Mouse (Mus musculus) myocyte (in vitro differentiated cells): Measurements from ENCODE around the gene Fgd2. TPM values are rescaled to one million over a fixed set of nuclear protein-coding genes. Genes with fewer than 3 reads are reported as not detected.

Experiments
- H3K27me3 ChIP-seq: one replicate; pipeline ENCODE4 v1.6.1; 2011; ENCODE audit not compliant: control insufficient read depth, insufficient read depth, insufficient read length
- H3K36me3 ChIP-seq: one replicate; pipeline ENCODE4 v1.6.1; 2011; ENCODE audit not compliant: control insufficient read depth, insufficient read depth
- H3K4me2 ChIP-seq: one replicate; pipeline ENCODE4 v1.6.1; 2011; ENCODE audit warnings: low read depth, control low read depth
- H3K4me3 ChIP-seq: one replicate; pipeline ENCODE4 v1.5.1; 2011; ENCODE audit warnings: mild to moderate bottlenecking, control low read depth, moderate library complexity
- H3K79me2 ChIP-seq: one replicate; pipeline ENCODE4 v1.6.1; 2011; ENCODE audit not compliant: control insufficient read depth, insufficient read depth
- H3ac ChIP-seq: one replicate; pipeline ENCODE4 v1.6.1; 2011; ENCODE audit not compliant: control insufficient read depth, insufficient read length
- CEBPB ChIP-seq: IDR thresholded peaks from 2 replicates; pipeline ENCODE4 v1.6.1; 2011; ENCODE audit warnings: mild to moderate bottlenecking, moderate library complexity; ENCODE audit not compliant: poor library complexity, insufficient read depth, severe bottlenecking
- E2F4 ChIP-seq: IDR thresholded peaks from one replicate; pipeline ENCODE4 v1.6.1; 2011; ENCODE audit warnings: mild to moderate bottlenecking, control low read depth, moderate library complexity; ENCODE audit not compliant: insufficient read depth
- MAX ChIP-seq: IDR thresholded peaks from one replicate; pipeline ENCODE4 v1.6.1; 2011; ENCODE audit warnings: low read depth, mild to moderate bottlenecking, control low read depth
- MYOD1 ChIP-seq, 3 experiments: IDR thresholded peaks; one replicate each; pipeline ENCODE4 v1.6.1; 2011; ENCODE audit warnings: control low read depth in 2 of 3, low read depth in 2 of 3, mild to moderate bottlenecking in 2 of 3, moderate library complexity in 1 of 3; ENCODE audit not compliant: insufficient read length in 2 of 3, control insufficient read depth in 1 of 3
- MYOG ChIP-seq, 3 experiments: IDR thresholded peaks; one replicate each; pipeline ENCODE4 v1.6.1; 2011; ENCODE audit warnings: control low read depth in 2 of 3, low read depth in 2 of 3, mild to moderate bottlenecking in 2 of 3; ENCODE audit not compliant: insufficient read length in 2 of 3, control insufficient read depth in 1 of 3, insufficient read depth in 1 of 3
- POLR2A ChIP-seq: IDR thresholded peaks from one replicate; pipeline ENCODE4 v1.6.1; 2011; ENCODE audit warnings: low read depth, mild to moderate bottlenecking, control low read depth, moderate library complexity; ENCODE audit not compliant: insufficient read length
- POLR2AphosphoS2 ChIP-seq: IDR thresholded peaks from one replicate; pipeline ENCODE4 v1.6.1; 2011; ENCODE audit warnings: low read depth, control low read depth; ENCODE audit not compliant: insufficient read length
- REST ChIP-seq: IDR thresholded peaks from one replicate; pipeline ENCODE4 v1.6.1; 2011; ENCODE audit warnings: mild to moderate bottlenecking, control low read depth, moderate library complexity; ENCODE audit not compliant: insufficient read depth, insufficient read length
- SRF ChIP-seq: IDR thresholded peaks from one replicate; pipeline ENCODE4 v1.6.1; 2011; ENCODE audit warnings: low read depth; ENCODE audit not compliant: control insufficient read depth, insufficient read length
- TCF12 ChIP-seq: IDR thresholded peaks from one replicate; pipeline ENCODE4 v1.6.1; 2011; ENCODE audit warnings: mild to moderate bottlenecking, control low read depth; ENCODE audit not compliant: poor library complexity, insufficient read depth, severe bottlenecking
- TCF3 ChIP-seq: IDR thresholded peaks from one replicate; pipeline ENCODE4 v1.6.1; 2011; ENCODE audit warnings: low read depth, control low read depth; ENCODE audit not compliant: insufficient read length
- USF1 ChIP-seq: IDR thresholded peaks from one replicate; pipeline ENCODE4 v1.6.1; 2011; ENCODE audit warnings: low read depth, mild to moderate bottlenecking, control low read depth, moderate library complexity
- polyA plus RNA-seq: library from polyadenylated mRNA; unstranded; fragments of >200 nt; fragmentation: generic; extraction: Trizol; gene quantifications from one replicate; pipeline ENCODE4 v1.2.1, GENCODE M21; 2012; ENCODE audit warnings: missing spikeins

Fgd2 gene
- polyA plus RNA-seq, 1 experiment: 0.54 TPM

DNA sequence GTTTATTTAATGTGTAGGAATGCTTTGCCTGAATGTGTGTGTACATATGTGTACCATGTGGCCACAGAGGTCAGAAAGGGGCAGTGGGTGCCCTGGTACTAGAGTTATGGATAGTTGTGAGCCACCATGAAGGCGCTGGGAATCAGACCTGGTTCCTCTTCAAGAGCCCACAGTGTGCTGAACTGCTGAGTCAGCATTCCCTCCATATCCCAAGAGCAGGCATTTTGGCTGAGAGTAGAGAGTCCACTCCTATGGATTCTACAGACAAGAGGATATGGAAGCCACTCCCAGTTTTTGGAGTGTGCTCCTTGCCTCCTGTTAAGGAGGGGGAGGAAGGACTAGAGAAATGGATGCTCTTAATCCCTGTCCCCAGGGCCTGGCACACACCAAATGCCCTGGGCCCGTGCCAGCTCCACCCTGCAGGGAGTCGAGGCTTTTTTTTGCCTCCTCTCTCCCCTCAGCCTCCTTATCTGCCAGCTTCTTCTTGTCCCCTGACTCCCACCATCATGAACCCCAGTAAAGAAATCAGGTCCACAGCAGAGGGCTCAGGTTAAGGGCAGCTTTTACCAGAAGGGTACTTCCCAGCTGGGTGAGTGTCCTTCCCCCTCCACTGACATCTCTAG is 58.2 kb downstream of the Fgd2 start:
- no peak overlapping the region for H3K4me3 ChIP-seq
- H3ac ChIP-seq: no peak overlapping the region
- H3K4me2 ChIP-seq: no peak overlapping the region
- H3K36me3 ChIP-seq: no peaks in the 10 kb centered on the region
- no peaks in the 10 kb centered on the region for H3K79me2 ChIP-seq
- no peak for TF ChIP-seq POLR2AphosphoS2
- no peak for TF ChIP-seq TCF3
- no peak for TF ChIP-seq CEBPB
- TF ChIP-seq MYOD1 (IDR thresholded peaks at IDR 0.05; ENCODE audit: control insufficient read depth in 1 of 3, insufficient read length in 2 of 3, low read depth in 2 of 3): no peak
- no peak for TF ChIP-seq REST
- TF ChIP-seq MAX: no peak
- no peak for TF ChIP-seq SRF
- TF ChIP-seq TCF12: no peak
- TF ChIP-seq MYOG (IDR thresholded peaks at IDR 0.05; ENCODE audit: control insufficient read depth in 1 of 3, insufficient read depth in 1 of 3, insufficient read length in 2 of 3, low read depth in 2 of 3): no peak
- no peak for TF ChIP-seq E2F4
- TF ChIP-seq POLR2A: no peak
- no peak for TF ChIP-seq USF1
- H3K27me3 ChIP-seq: no peaks in the 10 kb centered on the region

DNA sequence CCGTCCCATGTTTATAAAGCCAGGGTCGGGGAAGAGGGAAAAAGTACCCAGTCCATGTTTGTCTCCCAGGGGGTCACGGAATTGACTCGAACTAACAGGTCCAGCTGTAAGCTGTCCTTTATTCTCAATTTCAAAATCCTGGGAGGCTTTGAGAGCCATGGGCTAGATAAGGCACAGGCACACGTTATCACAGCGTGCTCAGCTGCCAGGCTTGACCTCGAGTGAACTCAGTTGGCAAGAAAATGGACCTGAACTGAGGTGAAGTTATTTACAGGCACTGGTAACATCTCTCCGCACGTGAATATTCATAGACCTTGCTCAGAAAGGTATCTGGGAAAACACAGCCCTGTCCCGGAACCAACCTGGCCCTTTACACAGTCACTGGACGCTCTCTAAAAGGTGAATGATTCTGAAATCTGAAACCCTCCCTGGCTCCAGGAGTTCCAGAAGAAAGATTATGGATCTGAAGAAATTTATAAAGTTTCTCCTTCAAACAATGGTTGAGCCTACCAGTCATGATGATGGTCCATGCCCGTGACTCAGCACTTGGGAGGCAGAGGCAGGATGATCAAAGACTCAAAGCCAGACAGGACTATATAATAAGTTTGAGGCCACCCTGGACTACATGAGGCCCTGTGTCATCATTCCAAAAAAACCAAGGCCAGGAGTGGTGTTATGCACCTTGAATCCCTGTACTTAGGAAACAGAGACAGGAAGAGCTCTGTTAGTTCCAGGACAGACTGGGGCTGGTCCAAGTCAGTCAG is 59.4 kb downstream of the Fgd2 start:
- Histone ChIP-seq H3K4me3 (no peak overlapping the region), H3ac (no peak overlapping the region), H3K27me3 (no peaks in the 10 kb centered on the region)

DNA sequence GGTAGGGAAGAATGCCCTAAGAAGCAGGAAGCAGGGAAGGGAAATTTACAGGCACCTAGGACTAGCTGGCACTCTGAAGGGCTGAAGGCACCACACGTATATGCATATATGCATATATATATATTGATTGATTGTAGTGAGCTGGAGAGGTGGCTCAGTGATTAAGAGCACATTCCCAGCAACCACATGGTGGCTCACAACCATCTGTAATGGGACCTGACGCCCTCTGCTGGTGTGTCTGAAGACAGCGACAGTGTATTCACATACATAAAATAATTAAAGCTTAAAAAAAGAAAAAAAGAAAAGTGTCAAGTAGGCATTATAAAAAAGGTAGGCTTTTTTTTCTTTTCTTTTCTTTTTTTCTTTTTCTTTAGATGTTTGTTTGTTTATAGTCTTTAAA is 60.6 kb downstream of the Fgd2 start:
- Histone ChIP-seq H3K4me3 (no peak overlapping the region), H3K27me3 (no peaks in the 10 kb centered on the region), H3ac (no peak overlapping the region), H3K4me2 (no peak overlapping the region), H3K36me3 (no peaks in the 10 kb centered on the region), H3K79me2 (no peaks in the 10 kb centered on the region)
- no peak for TF ChIP-seq TCF3
- TF ChIP-seq CEBPB: no peak
- no peak for TF ChIP-seq E2F4
- TF ChIP-seq SRF: no peak
- no peak for TF ChIP-seq MYOG (IDR thresholded peaks at IDR 0.05; ENCODE audit: control insufficient read depth in 1 of 3, insufficient read depth in 1 of 3, insufficient read length in 2 of 3, low read depth in 2 of 3)
- no peak for TF ChIP-seq POLR2AphosphoS2

More for the DNA sequence above, 59.4 kb downstream of the Fgd2 start:
- no peak for TF ChIP-seq TCF12
- Histone ChIP-seq H3K4me2 (no peak overlapping the region), H3K79me2 (no peaks in the 10 kb centered on the region), H3K36me3 (no peaks in the 10 kb centered on the region)

DNA sequence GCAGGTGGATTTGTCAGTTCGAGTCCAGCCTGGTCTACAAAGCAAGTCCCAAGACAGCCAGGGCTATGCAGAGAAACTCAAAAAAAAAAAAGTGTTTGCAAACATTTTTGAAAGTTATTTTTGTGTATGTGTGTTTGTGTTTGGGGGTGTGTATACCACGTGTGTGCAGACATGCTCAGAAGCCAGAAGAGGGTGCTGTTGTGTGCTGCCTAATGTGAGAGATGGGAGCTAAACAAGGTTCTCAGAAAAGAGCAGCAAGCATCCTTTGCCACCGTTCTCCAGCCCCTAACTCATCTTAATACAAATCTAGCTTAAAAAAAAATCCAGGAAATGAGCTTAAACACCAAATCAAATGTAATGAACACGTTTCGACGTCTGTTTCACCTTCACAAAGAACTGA is 61.6 kb downstream of the Fgd2 start:
- no peak for TF ChIP-seq MYOG (IDR thresholded peaks at IDR 0.05; ENCODE audit: control insufficient read depth in 1 of 3, insufficient read depth in 1 of 3, insufficient read length in 2 of 3, low read depth in 2 of 3)
- no peak for TF ChIP-seq CEBPB
- no peak for TF ChIP-seq REST
- TF ChIP-seq POLR2AphosphoS2: no peak
- Histone ChIP-seq H3K27me3 (no peaks in the 10 kb centered on the region), H3K4me3 (no peak overlapping the region), H3K79me2 (no peaks in the 10 kb centered on the region), H3K4me2 (no peak overlapping the region), H3K36me3 (no peaks in the 10 kb centered on the region), H3ac (no peak overlapping the region)

DNA sequence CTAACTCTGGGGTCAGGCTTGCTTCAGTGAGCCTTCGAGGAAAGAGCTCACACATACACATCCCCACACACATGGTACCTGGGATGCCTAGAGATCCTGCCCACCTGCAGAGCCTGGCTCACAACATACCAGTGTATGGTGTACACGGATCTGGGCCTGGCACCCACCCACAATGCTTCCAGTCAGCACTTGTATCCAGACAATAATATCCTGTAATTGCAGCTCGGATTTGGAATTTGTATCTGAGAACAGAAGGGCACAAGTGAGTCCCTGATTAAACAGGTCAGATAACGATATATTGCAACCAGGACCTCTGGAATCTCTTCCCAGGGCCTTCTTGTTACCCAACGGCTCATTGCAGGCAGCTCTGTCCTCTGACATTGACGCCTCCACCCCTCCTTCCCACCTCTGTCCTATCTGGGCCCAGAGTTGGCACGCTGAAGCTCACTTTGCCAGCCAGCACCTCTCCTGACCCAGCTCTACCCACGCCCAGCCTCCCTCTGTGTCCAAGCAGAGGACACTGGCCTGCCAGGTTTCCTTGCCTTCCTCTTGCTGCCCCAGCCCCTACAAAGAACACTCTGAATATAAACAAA is 62.3 kb downstream of the Fgd2 start:
- H3K79me2 ChIP-seq: no peaks in the 10 kb centered on the region
- no peaks in the 10 kb centered on the region for H3K27me3 ChIP-seq
- no peaks in the 10 kb centered on the region for H3K36me3 ChIP-seq
- no peak overlapping the region for H3ac ChIP-seq
- H3K4me2 ChIP-seq: no peak overlapping the region
- no peak overlapping the region for H3K4me3 ChIP-seq
- TF ChIP-seq MYOD1 (IDR thresholded peaks at IDR 0.05; ENCODE audit: control insufficient read depth in 1 of 3, insufficient read length in 2 of 3, low read depth in 2 of 3) (no peak), MAX (no peak), POLR2AphosphoS2 (no peak), USF1 (no peak), TCF12 (no peak), E2F4 (no peak), TCF3 (no peak), POLR2A (no peak), CEBPB (no peak), SRF (no peak), MYOG (IDR thresholded peaks at IDR 0.05; ENCODE audit: control insufficient read depth in 1 of 3, insufficient read depth in 1 of 3, insufficient read length in 2 of 3, low read depth in 2 of 3) (no peak)
